11 mouse cellular contexts compared by ENCODE assay signal in genomic region chr12:79975466-79976239, GRCm38 (mm10).
DNase-seq lines count a peak whose midpoint lies in the region; ATAC-seq and TF ChIP-seq lines count a peak whose summit lies in the region.
"Had no signal": no experiment of that assay in that cellular context is flagged by ENCODE, and none has a peak within 500 bp of the region (broad histone marks: within the 10 kb centered on the region; RNA-seq: fewer than 3 reads in every experiment).

No protein-coding gene starts in this region.

- no peak overlapping the region for H3K4me3 ChIP-seq in heart, adult 2 months
- no peak overlapping the region for H3K4me3 ChIP-seq in lung, embryonic 16.5 days (ENCODE audit: low read length)
- H3K4me3 ChIP-seq in heart, embryonic 16.5 days (ENCODE audit: low read length), result no peak overlapping the region
- no peak overlapping the region for H3K4me3 ChIP-seq in stomach, embryonic 14.5 days (ENCODE audit: low read depth, low read length)
- H3K4me3 ChIP-seq: liver, embryonic 13.5 days had no signal

- H3K27me3 ChIP-seq in heart, adult 2 months (ENCODE audit: control insufficient read depth, insufficient read depth, low read length), result no peaks in the 10 kb centered on the region
- H3K27me3 ChIP-seq in lung, embryonic 16.5 days (ENCODE audit: control insufficient read depth, insufficient read depth, low read depth, low read length), result no peaks in the 10 kb centered on the region
- no peaks in the 10 kb centered on the region for H3K27me3 ChIP-seq in heart, embryonic 16.5 days (ENCODE audit: control insufficient read depth, insufficient read depth, low read length)
- H3K27me3 ChIP-seq in stomach, embryonic 14.5 days (ENCODE audit: control insufficient read depth, insufficient read depth, low read length), result no peaks in the 10 kb centered on the region
- H3K27me3 ChIP-seq: liver, embryonic 13.5 days had no signal

- H3K9me3 ChIP-seq in lung, embryonic 16.5 days (ENCODE audit: control insufficient read depth, low read length), result no peaks in the 10 kb centered on the region
- no peaks in the 10 kb centered on the region for H3K9me3 ChIP-seq in heart, embryonic 16.5 days (replicated peaks; ENCODE audit: control insufficient read depth, low read length)
- no peaks in the 10 kb centered on the region for H3K9me3 ChIP-seq in stomach, embryonic 14.5 days (ENCODE audit: control insufficient read depth, low read depth, low read length)
- H3K9me3 ChIP-seq: liver, embryonic 13.5 days had no signal

- H3K4me1 ChIP-seq in heart, adult 2 months (ENCODE audit: control insufficient read depth, insufficient read depth, low read length), result peaks cover 12% of the 10 kb centered on the region
- H3K4me1 ChIP-seq in lung, embryonic 16.5 days (replicated peaks; ENCODE audit: control insufficient read depth, insufficient read depth, low read length), result peaks cover 42% of the 10 kb centered on the region
- H3K4me1 ChIP-seq in heart, embryonic 16.5 days (ENCODE audit: control insufficient read depth, insufficient read depth, low read length), result peaks cover 30% of the 10 kb centered on the region
- peaks cover 39% of the 10 kb centered on the region for H3K4me1 ChIP-seq in stomach, embryonic 14.5 days (ENCODE audit: control insufficient read depth, insufficient read depth, low read length)

- peak in 1 of 2 experiments; percentile 18 for DNase-seq in heart, adult 2 months
- no peak for DNase-seq in heart, postnatal 14 days
- DNase-seq in lung, postnatal 14 days, result no peak
- no peak for DNase-seq in natural killer cell, adult 2 months (ENCODE audit: low spot score in 2 of 2)
- DNase-seq: cerebellum, postnatal 36 days; liver, embryonic 13.5 days; thymus, postnatal 25 days had no signal

- WGBS in heart, adult 2 months, result 76% methylated on average over 9 of the region's 9 CpGs
- 20% methylated on average over 9 of the region's 9 CpGs for WGBS in lung, embryonic 16.5 days
- WGBS in heart, embryonic 16.5 days, result 43% methylated on average over 9 of the region's 9 CpGs
- 29% methylated on average over 9 of the region's 9 CpGs for WGBS in stomach, embryonic 14.5 days

- 0 out of 2 replicates have a peak overlapping the region, but pooled peaks have one; percentile 2 for H3K4me2 ChIP-seq in lung, embryonic 16.5 days (ENCODE audit: low read depth, low read length)
- H3K4me2 ChIP-seq in heart, embryonic 16.5 days (ENCODE audit: low read depth, low read length), result no peak overlapping the region
- no peak overlapping the region for H3K4me2 ChIP-seq in stomach, embryonic 14.5 days (replicated peaks; ENCODE audit: low read depth, low read length)
- H3K4me2 ChIP-seq: liver, embryonic 13.5 days had no signal

- H3K27ac ChIP-seq in heart, adult 2 months, result peak overlapping the region; percentile 40; the same call in 1 of the 2 replicates
- peak overlapping the region; percentile 99 for H3K27ac ChIP-seq in lung, embryonic 16.5 days (ENCODE audit: low read length)
- peak overlapping the region; percentile 84 for H3K27ac ChIP-seq in heart, embryonic 16.5 days (ENCODE audit: low read length)
- peak overlapping the region; percentile 70 for H3K27ac ChIP-seq in stomach, embryonic 14.5 days (ENCODE audit: low read length)

- no peak overlapping the region for H3K9ac ChIP-seq in heart, adult 2 months (ENCODE audit: low read depth, low read length)
- peak overlapping the region; percentile 57; the same call in 1 of the 2 replicates for H3K9ac ChIP-seq in lung, embryonic 16.5 days (ENCODE audit: low read length)
- peak overlapping the region; percentile 5; the same call in 1 of the 2 replicates for H3K9ac ChIP-seq in heart, embryonic 16.5 days (ENCODE audit: low read length)
- H3K9ac ChIP-seq in stomach, embryonic 14.5 days (replicated peaks; ENCODE audit: low read depth, low read length), result no peak overlapping the region
- H3K9ac ChIP-seq: liver, embryonic 13.5 days had no signal

- no peak for TF ChIP-seq CTCF in heart, adult 2 months (IDR thresholded peaks at IDR 0.05)

- no peak for TF ChIP-seq EP300 in heart, adult 2 months (IDR thresholded peaks at IDR 0.05; ENCODE audit: insufficient read depth, low read depth, low read length)

- H3K36me3 ChIP-seq in heart, adult 2 months (ENCODE audit: control insufficient read depth, insufficient read depth, low read length), result no peaks in the 10 kb centered on the region
- H3K36me3 ChIP-seq in lung, embryonic 16.5 days (ENCODE audit: control insufficient read depth, insufficient read depth, low read length), result no peaks in the 10 kb centered on the region
- H3K36me3 ChIP-seq in heart, embryonic 16.5 days (ENCODE audit: control insufficient read depth, insufficient read depth), result no peaks in the 10 kb centered on the region
- H3K36me3 ChIP-seq in stomach, embryonic 14.5 days (ENCODE audit: control insufficient read depth, insufficient read depth, low read length), result no peaks in the 10 kb centered on the region
- H3K36me3 ChIP-seq: liver, embryonic 13.5 days had no signal

- ATAC-seq in lung, embryonic 16.5 days (ENCODE audit: low read depth), result peak; percentile 88
- ATAC-seq in heart, embryonic 16.5 days (replicated peaks; ENCODE audit: extremely low read depth, insufficient read depth, low FRiP score), result no peak
- no peak for ATAC-seq in stomach, embryonic 14.5 days (ENCODE audit: insufficient number of reproducible peaks, insufficient read depth, low FRiP score, low read depth)
- ATAC-seq in cerebellum, adult (ENCODE audit: insufficient number of reproducible peaks, low FRiP score, low TSS enrichment), result no peak

- H3K79me2 ChIP-seq in heart, adult 2 months (replicated peaks; ENCODE audit: control insufficient read depth, insufficient read depth, low read length), result no peaks in the 10 kb centered on the region

- no peak for TF ChIP-seq POLR2A in heart, adult 2 months (IDR thresholded peaks at IDR 0.05; ENCODE audit: insufficient read depth, low read depth, low read length)

- intact Hi-C loops in heart, adult 2 months (cut with DNase I), result no loop called here
- intact Hi-C loops in heart, postnatal 14 days (cut with DNase I), result no loop called here

Comparison
In these comparisons a context has a peak if more than half of its experiments do, and no peak if none do; other contexts are left out.
1. H3K9ac ChIP-seq: peak in lung, embryonic 16.5 days (single experiment) and heart, embryonic 16.5 days (single experiment); none in heart, adult 2 months (single experiment) and stomach, embryonic 14.5 days (single experiment).
2. H3K27ac ChIP-seq: peak in every context shown above with its lines; median percentile 99 in lung, embryonic 16.5 days; 84 in heart, embryonic 16.5 days; 70 in stomach, embryonic 14.5 days; 40 in heart, adult 2 months.